Mouse (Mus musculus) thymus, adult 2 months (tissue): ENCODE results near the gene Gpr37.

ENCODE experiments used
- CTCF ChIP-seq: fragments of 200-500 bp; IDR thresholded peaks from 2 replicates; pipeline ENCODE4 v1.5.1; 2012; ENCODE audit warnings: mild to moderate bottlenecking, control low read depth, low read length, moderate library complexity, borderline replicate concordance; ENCODE audit not compliant: control insufficient read depth, poor library complexity, insufficient read depth; ENCODE audit errors: extremely low read depth
- POLR2A ChIP-seq: fragments of 200-500 bp; IDR thresholded peaks from 2 replicates; pipeline ENCODE4 v1.6.1; 2012; ENCODE audit warnings: mild to moderate bottlenecking, low read length, control low read depth, moderate library complexity; ENCODE audit not compliant: control insufficient read depth, poor library complexity, insufficient read depth; ENCODE audit errors: extremely low read depth

DNA sequence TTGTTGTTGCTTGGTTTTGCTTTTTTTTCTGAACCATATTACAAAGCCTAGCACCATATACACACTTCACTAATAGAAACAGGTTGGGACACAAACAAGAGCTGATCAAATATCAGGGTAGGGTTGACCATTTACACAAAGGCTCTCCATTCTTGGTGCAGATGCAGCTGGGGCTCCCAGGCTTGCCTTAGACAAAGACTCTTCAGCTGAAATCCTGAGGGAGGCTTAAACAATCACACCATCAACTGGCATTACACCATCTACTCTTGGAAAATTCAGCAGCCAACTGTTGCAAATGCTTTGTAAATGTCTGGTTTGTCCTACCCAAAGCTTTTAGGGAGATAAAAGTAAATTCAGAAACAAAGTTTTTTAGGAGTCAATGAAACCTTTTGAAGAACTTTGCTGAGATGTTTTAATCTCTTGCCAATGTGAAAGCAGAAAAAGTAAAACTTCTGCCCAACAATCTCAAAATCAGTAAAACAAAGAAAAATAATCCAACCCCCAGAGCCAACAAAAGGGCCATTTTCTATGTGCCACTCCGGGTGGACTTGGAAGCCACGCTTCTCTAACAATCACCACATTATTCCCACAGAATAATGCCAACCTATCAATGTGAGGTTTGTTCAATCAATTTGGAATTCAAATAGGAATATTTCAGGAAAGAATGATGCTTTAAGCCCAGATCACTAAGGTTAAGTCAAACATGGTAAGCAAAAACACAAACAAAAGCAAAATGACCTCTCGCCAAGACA, 30.4 kb downstream of the Gpr37 start:
- TF ChIP-seq CTCF (no peak), POLR2A (no peak)
